Comparison of ENCODE assay signal across 8 mouse cellular contexts in genomic region chr4:106907701-106908425, GRCm38 (mm10). TPM values are rescaled to one million over a fixed set of nuclear protein-coding genes. Genes with fewer than 3 reads are reported as not detected.
DNase-seq lines count a peak whose midpoint lies in the region; ATAC-seq lines count a peak whose summit lies in the region.

No protein-coding gene starts in this region.

- H3K36me3 ChIP-seq in megakaryocyte, embryonic 14.5 days (replicated peaks; ENCODE audit: low read length): peaks cover under 1% of the 10 kb centered on the region
- H3K36me3 ChIP-seq in hindbrain, embryonic 15.5 days: no peaks in the 10 kb centered on the region
- H3K36me3 ChIP-seq in liver, embryonic 13.5 days: peaks cover 2% of the 10 kb centered on the region
- no peaks in the 10 kb centered on the region for H3K36me3 ChIP-seq in neural tube, embryonic 13.5 days

- 19% methylated on average over 17 of the region's 17 CpGs for WGBS in hindbrain, embryonic 15.5 days
- 8% methylated on average over 17 of the region's 17 CpGs for WGBS in liver, embryonic 13.5 days (ENCODE audit: insufficient replicate concordance)
- 15% methylated on average over 17 of the region's 17 CpGs for WGBS in neural tube, embryonic 13.5 days

- H3K9me3 ChIP-seq in megakaryocyte, embryonic 14.5 days: no peaks in the 10 kb centered on the region
- H3K9me3 ChIP-seq in hindbrain, embryonic 15.5 days: no peaks in the 10 kb centered on the region
- no peaks in the 10 kb centered on the region for H3K9me3 ChIP-seq in liver, embryonic 13.5 days (replicated peaks)
- H3K9me3 ChIP-seq in neural tube, embryonic 13.5 days: no peaks in the 10 kb centered on the region

- H3K4me1 ChIP-seq in megakaryocyte, embryonic 14.5 days: peaks cover 51% of the 10 kb centered on the region
- H3K4me1 ChIP-seq in hindbrain, embryonic 15.5 days (replicated peaks): peaks cover 29% of the 10 kb centered on the region
- peaks cover 46% of the 10 kb centered on the region for H3K4me1 ChIP-seq in liver, embryonic 13.5 days (replicated peaks)
- H3K4me1 ChIP-seq in neural tube, embryonic 13.5 days (replicated peaks): peaks cover 30% of the 10 kb centered on the region

- no peak for ATAC-seq in megakaryocyte, adult 5-6 weeks (ENCODE audit: poor library complexity, severe bottlenecking)
- no peak for ATAC-seq in hindbrain, embryonic 15.5 days (ENCODE audit: low FRiP score, low read depth)
- ATAC-seq in liver, embryonic 13.5 days (ENCODE audit: low read depth): no peak; the same call in 1 of the 2 replicates
- ATAC-seq in neural tube, embryonic 13.5 days (ENCODE audit: low read depth): no peak
- no peak for ATAC-seq in erythroid progenitor cell, adult 5-6 weeks (replicated peaks; ENCODE audit: low FRiP score, poor library complexity, severe bottlenecking)

- 0 out of 2 replicates have a peak overlapping the region, but pooled peaks have one; percentile 5 for H3K4me2 ChIP-seq in hindbrain, embryonic 15.5 days
- peak overlapping the region; percentile 99 for H3K4me2 ChIP-seq in liver, embryonic 13.5 days
- peak overlapping the region; percentile 24 for H3K4me2 ChIP-seq in neural tube, embryonic 13.5 days

- DNase-seq in gastrocnemius, postnatal 10 days: peak; percentile 65
- DNase-seq in liver, embryonic 13.5 days: peak; percentile 22
- DNase-seq in frontal cortex, postnatal 14 days (ENCODE audit: low spot score in 2 of 2): no peak

- peak overlapping the region; percentile 95 for H3K4me3 ChIP-seq in megakaryocyte, embryonic 14.5 days (replicated peaks)
- H3K4me3 ChIP-seq in hindbrain, embryonic 15.5 days: no peak overlapping the region
- peak overlapping the region; percentile 100 for H3K4me3 ChIP-seq in liver, embryonic 13.5 days (replicated peaks)
- H3K4me3 ChIP-seq in neural tube, embryonic 13.5 days: no peak overlapping the region

- H3K27me3 ChIP-seq in megakaryocyte, embryonic 14.5 days (replicated peaks): no peaks in the 10 kb centered on the region
- no peaks in the 10 kb centered on the region for H3K27me3 ChIP-seq in hindbrain, embryonic 15.5 days
- H3K27me3 ChIP-seq in liver, embryonic 13.5 days: no peaks in the 10 kb centered on the region
- H3K27me3 ChIP-seq in neural tube, embryonic 13.5 days: no peaks in the 10 kb centered on the region

- no peak overlapping the region for H3K9ac ChIP-seq in hindbrain, embryonic 15.5 days
- peak overlapping the region; percentile 71 for H3K9ac ChIP-seq in liver, embryonic 13.5 days
- peak overlapping the region; percentile 4; the same call in 1 of the 2 replicates for H3K9ac ChIP-seq in neural tube, embryonic 13.5 days

- H3K27ac ChIP-seq in hindbrain, embryonic 15.5 days (replicated peaks): peak overlapping the region; percentile 26; the same call in 1 of the 2 replicates
- H3K27ac ChIP-seq in liver, embryonic 13.5 days: peak overlapping the region; percentile 98
- peak overlapping the region; percentile 100 for H3K27ac ChIP-seq in neural tube, embryonic 13.5 days (replicated peaks)

RNA-seq across cellular contexts. Expression of gene Ssbp3, which starts 2.6 kb away (rescaled TPM):
- polyA plus RNA-seq in megakaryocyte, embryonic 14.5 days (2012; ENCODE audit: insufficient read depth, low replicate concordance): 179 and 200 TPM in 2 replicates
- total RNA-seq in megakaryocyte, adult 5-6 weeks (2015): 26.2 and 27.6 TPM in 2 replicates
- total RNA-seq in megakaryocyte, adult 5-6 weeks (2017): 21.6 and 23.9 TPM in 2 replicates
- total RNA-seq in gastrocnemius, postnatal 10 days (2021): 10 to 100 TPM; 29.4 to 35.1 TPM
- polyA plus RNA-seq in hindbrain, embryonic 15.5 days (2015; fragmentation: Nextera tagmentation; extraction: Ambion mirVana): 143 and 151 TPM in 2 replicates
- polyA plus RNA-seq in liver, embryonic 13.5 days (2015; fragmentation: Nextera tagmentation; extraction: Ambion mirVana): 55.5 and 64.8 TPM in 2 replicates
- polyA plus RNA-seq in neural tube, embryonic 13.5 days (2015; fragmentation: Nextera tagmentation; extraction: Ambion mirVana): 186 and 191 TPM in 2 replicates
- total RNA-seq in erythroid progenitor cell, adult 5-6 weeks (2015; ENCODE audit: low replicate concordance): 181 and 212 TPM in 2 replicates
- 93.7 and 104 TPM in 2 replicates for total RNA-seq in erythroid progenitor cell, adult 5-6 weeks (2017; ENCODE audit: low replicate concordance)

Comparison
In these comparisons a context has a peak if more than half of its experiments do, and no peak if none do; other contexts are left out.
1. H3K4me3 ChIP-seq: peak in megakaryocyte, embryonic 14.5 days (single experiment) and liver, embryonic 13.5 days (single experiment); none in hindbrain, embryonic 15.5 days (single experiment) and neural tube, embryonic 13.5 days (single experiment).
2. DNase-seq: peak in gastrocnemius, postnatal 10 days (single experiment) and liver, embryonic 13.5 days (single experiment); none in frontal cortex, postnatal 14 days (0 of 2).
3. H3K27ac ChIP-seq: peak in every context shown above with its lines; median percentile 100 in neural tube, embryonic 13.5 days; 98 in liver, embryonic 13.5 days; 26 in hindbrain, embryonic 15.5 days.
4. H3K4me2 ChIP-seq: peak in every context shown above with its lines; median percentile 99 in liver, embryonic 13.5 days; 24 in neural tube, embryonic 13.5 days; 5 in hindbrain, embryonic 15.5 days.